Mouse (Mus musculus): Measurements from ENCODE around the gene Scnn1a. TPM values are rescaled to one million over a fixed set of nuclear protein-coding genes. Genes with fewer than 3 reads are reported as not detected.

Scnn1a gene
- polyA plus RNA-seq, 2 experiments, result 1.9 to 2.5 TPM

DNA sequence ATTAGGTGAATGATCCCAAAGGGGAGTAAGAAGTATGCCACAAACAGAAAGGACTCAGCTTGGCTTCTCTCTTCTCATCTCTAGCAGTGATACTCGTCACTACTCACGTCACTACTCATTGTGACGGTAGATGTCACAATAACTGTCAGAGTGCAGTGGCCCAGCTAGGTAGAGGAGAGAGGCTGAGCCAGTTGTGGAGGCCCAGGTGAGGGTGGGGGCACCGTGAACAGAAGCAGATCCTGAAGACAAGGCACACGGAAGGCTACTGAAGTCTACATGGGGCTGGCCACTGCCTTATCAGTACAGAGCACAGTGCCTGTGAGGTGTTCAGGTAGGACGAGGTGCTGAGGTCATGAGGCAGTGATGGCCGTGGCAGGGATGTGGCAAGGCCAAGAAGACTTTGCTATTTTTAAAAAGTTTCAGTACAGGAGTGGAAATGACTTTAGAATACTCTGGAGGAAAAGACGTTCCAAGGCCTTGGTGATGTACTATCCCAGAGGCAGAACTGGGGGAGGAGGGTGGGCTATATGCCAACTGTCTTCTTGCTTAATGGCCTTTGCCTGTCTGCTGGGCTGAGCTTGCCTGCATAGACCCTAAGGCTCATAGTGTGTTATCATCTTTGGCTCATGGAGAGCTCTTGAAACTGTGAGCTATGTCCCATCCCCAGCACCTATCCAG, 31.0 kb downstream of the Scnn1a start:
- Histone ChIP-seq H3K4me1 (ENCODE audit: control insufficient read depth, insufficient read depth, low read length) (peaks cover 55% of the 10 kb centered on the region), H3K9ac (ENCODE audit: low read depth, low read length, severe bottlenecking) (peak overlapping the region; percentile 38), H3K36me3 (ENCODE audit: control insufficient read depth, insufficient read depth, low read length) (no peaks in the 10 kb centered on the region), H3K9me3 (ENCODE audit: control insufficient read depth, low read length) (no peaks in the 10 kb centered on the region), H3K27ac (replicated peaks; ENCODE audit: low read depth, low read length) (no peak overlapping the region), H3K4me3 (replicated peaks; ENCODE audit: low read length) (peak overlapping the region; percentile 70), H3K27me3 (ENCODE audit: control insufficient read depth, insufficient read depth, low read length) (no peaks in the 10 kb centered on the region), H3K4me2 (replicated peaks; ENCODE audit: low read depth, low read length, severe bottlenecking) (peak overlapping the region; percentile 65)
- DNase-seq (ENCODE audit: low spot score), result no peak
- ATAC-seq (ENCODE audit: low FRiP score, low read depth), result no peak
- 70% methylated on average over 8 of the region's 8 CpGs for WGBS
- no peak for TF ChIP-seq POLR2A (IDR thresholded peaks at IDR 0.05; ENCODE audit: borderline replicate concordance, extremely low read depth, insufficient read depth, insufficient read length)

- Histone ChIP-seq H3K27ac (replicated peaks; ENCODE audit: low read depth, low read length) (no peak overlapping the region), H3K36me3 (ENCODE audit: control insufficient read depth, insufficient read depth, low read length) (peaks cover 2% of the 10 kb centered on the region; the same call in 1 of the 2 replicates), H3K4me3 (replicated peaks; ENCODE audit: low read length) (no peak overlapping the region), H3K27me3 (ENCODE audit: control insufficient read depth, insufficient read depth, low read length) (no peaks in the 10 kb centered on the region), H3K9me3 (ENCODE audit: control insufficient read depth, low read length) (no peaks in the 10 kb centered on the region), H3K4me1 (ENCODE audit: control insufficient read depth, insufficient read depth, low read length) (peaks cover 55% of the 10 kb centered on the region), H3K9ac (ENCODE audit: low read depth, low read length, severe bottlenecking) (no peak overlapping the region), H3K4me2 (replicated peaks; ENCODE audit: low read depth, low read length, severe bottlenecking) (peak overlapping the region; percentile 65)
- TF ChIP-seq POLR2A (IDR thresholded peaks at IDR 0.05; ENCODE audit: borderline replicate concordance, extremely low read depth, insufficient read depth, insufficient read length), result no peak
- 62% methylated on average over 5 of the region's 5 CpGs for WGBS
- no peak for DNase-seq (ENCODE audit: low spot score)
- ATAC-seq (ENCODE audit: low FRiP score, low read depth), result no peak
Observed at GRCm38 (mm10) chr6:125352046-125352384, 31.6 kb downstream of the Scnn1a start.

DNA sequence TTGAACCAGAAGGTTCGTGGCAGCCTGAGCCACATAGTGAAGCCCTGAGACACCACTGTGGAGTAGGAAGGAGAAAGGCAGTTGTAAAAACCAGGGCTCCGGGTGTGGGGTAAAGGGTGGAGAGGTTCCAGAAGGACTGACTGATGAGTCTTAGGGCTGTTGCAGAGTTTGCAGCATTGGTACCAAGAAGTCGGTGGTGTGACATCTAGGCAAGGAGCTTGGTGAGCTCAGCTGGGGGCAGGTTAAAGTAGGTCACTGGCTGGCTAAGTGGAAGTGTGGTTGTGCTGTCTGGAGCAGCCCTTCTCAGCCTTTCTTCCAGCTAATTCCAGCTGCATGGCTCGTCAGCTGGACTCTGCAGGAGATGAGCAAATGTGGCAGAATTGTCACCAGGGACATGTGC, 32.4 kb downstream of the Scnn1a start:
- WGBS, result 32% methylated on average over 4 of the region's 4 CpGs
- no peak for TF ChIP-seq POLR2A (IDR thresholded peaks at IDR 0.05; ENCODE audit: borderline replicate concordance, extremely low read depth, insufficient read depth, insufficient read length)
- no peak for DNase-seq (ENCODE audit: low spot score)
- Histone ChIP-seq H3K27me3 (ENCODE audit: control insufficient read depth, insufficient read depth, low read length) (no peaks in the 10 kb centered on the region), H3K27ac (replicated peaks; ENCODE audit: low read depth, low read length) (no peak overlapping the region), H3K9ac (ENCODE audit: low read depth, low read length, severe bottlenecking) (no peak overlapping the region), H3K36me3 (ENCODE audit: control insufficient read depth, insufficient read depth, low read length) (peaks cover 10% of the 10 kb centered on the region), H3K4me1 (ENCODE audit: control insufficient read depth, insufficient read depth, low read length) (peaks cover 55% of the 10 kb centered on the region), H3K4me3 (replicated peaks; ENCODE audit: low read length) (no peak overlapping the region), H3K9me3 (ENCODE audit: control insufficient read depth, low read length) (no peaks in the 10 kb centered on the region), H3K4me2 (replicated peaks; ENCODE audit: low read depth, low read length, severe bottlenecking) (no peak overlapping the region)
- no peak for ATAC-seq (ENCODE audit: low FRiP score, low read depth)

DNA sequence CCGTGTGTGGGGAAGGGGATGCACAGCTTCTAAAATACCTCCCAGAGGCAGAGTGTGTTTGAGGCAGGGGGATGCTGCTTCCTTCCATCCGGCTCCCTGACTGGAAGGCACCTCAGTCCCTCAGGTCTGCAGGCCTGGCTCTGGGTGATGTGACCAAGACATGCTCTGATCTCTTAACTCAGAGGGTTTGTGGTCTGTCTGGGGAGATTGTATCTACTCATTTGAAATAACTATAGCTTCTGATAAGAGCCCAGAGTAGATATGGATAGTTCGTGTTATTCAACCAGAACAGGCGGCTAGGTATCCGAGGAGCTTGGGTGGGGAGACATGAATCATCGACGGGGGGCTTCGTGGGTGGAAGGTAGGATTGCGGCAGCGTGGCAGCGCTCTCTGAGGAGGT, 32.8 kb downstream of the Scnn1a start:
- ATAC-seq (ENCODE audit: low FRiP score, low read depth) (no peak), DNase-seq (ENCODE audit: low spot score) (no peak)
- Histone ChIP-seq H3K27ac (replicated peaks; ENCODE audit: low read depth, low read length) (no peak overlapping the region), H3K36me3 (ENCODE audit: control insufficient read depth, insufficient read depth, low read length) (peaks cover 14% of the 10 kb centered on the region), H3K4me3 (replicated peaks; ENCODE audit: low read length) (no peak overlapping the region), H3K27me3 (ENCODE audit: control insufficient read depth, insufficient read depth, low read length) (no peaks in the 10 kb centered on the region), H3K9ac (ENCODE audit: low read depth, low read length, severe bottlenecking) (no peak overlapping the region), H3K4me2 (replicated peaks; ENCODE audit: low read depth, low read length, severe bottlenecking) (no peak overlapping the region), H3K4me1 (ENCODE audit: control insufficient read depth, insufficient read depth, low read length) (peaks cover 55% of the 10 kb centered on the region), H3K9me3 (ENCODE audit: control insufficient read depth, low read length) (no peaks in the 10 kb centered on the region)
- TF ChIP-seq POLR2A (IDR thresholded peaks at IDR 0.05; ENCODE audit: borderline replicate concordance, extremely low read depth, insufficient read depth, insufficient read length), result no peak
- WGBS, result 78% methylated on average over 11 of the region's 11 CpGs

DNA sequence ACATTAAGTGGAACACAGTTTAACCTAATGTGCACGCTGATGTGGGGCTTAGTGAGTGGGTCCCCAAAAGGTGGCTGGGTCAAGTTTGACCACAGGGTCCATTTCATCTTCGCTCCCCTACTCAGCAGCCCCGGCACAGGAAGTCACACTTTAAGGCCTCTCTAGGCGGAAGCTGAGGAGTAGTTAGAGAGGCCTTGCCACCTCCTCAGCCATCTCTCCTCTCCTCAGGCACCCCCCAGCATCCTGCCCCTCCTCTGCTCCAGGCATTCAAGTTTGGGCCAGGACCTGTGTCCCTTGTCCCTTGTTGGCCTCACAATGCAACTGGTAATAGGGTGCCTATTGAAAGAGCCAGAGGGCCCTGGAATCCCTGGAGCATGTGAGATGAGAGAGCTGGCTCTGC, 33.2 kb downstream of the Scnn1a start:
- peaks cover 52% of the 10 kb centered on the region for H3K4me1 ChIP-seq (ENCODE audit: control insufficient read depth, insufficient read depth, low read length)
- H3K9me3 ChIP-seq (ENCODE audit: control insufficient read depth, low read length), result no peaks in the 10 kb centered on the region
- H3K27me3 ChIP-seq (ENCODE audit: control insufficient read depth, insufficient read depth, low read length), result no peaks in the 10 kb centered on the region
- no peak for ATAC-seq (ENCODE audit: low FRiP score, low read depth)
- H3K4me2 ChIP-seq (replicated peaks; ENCODE audit: low read depth, low read length, severe bottlenecking), result no peak overlapping the region
- TF ChIP-seq POLR2A (IDR thresholded peaks at IDR 0.05; ENCODE audit: borderline replicate concordance, extremely low read depth, insufficient read depth, insufficient read length), result no peak
- no peak for DNase-seq (ENCODE audit: low spot score)
- H3K4me3 ChIP-seq (replicated peaks; ENCODE audit: low read length), result no peak overlapping the region
- no peak overlapping the region for H3K9ac ChIP-seq (ENCODE audit: low read depth, low read length, severe bottlenecking)
- no peak overlapping the region for H3K27ac ChIP-seq (replicated peaks; ENCODE audit: low read depth, low read length)
- H3K36me3 ChIP-seq (ENCODE audit: control insufficient read depth, insufficient read depth, low read length), result peaks cover 18% of the 10 kb centered on the region
- WGBS, result 63% methylated on average over 4 of the region's 4 CpGs
